Mouse (Mus musculus): ENCODE measurements around the gene Clca2.
"Not testable (repeated sequence)": the region's sequence is repeated elsewhere in the genome, so short reads cannot be mapped to it uniquely, and the experiment has no call there.

Clca2 gene

DNA sequence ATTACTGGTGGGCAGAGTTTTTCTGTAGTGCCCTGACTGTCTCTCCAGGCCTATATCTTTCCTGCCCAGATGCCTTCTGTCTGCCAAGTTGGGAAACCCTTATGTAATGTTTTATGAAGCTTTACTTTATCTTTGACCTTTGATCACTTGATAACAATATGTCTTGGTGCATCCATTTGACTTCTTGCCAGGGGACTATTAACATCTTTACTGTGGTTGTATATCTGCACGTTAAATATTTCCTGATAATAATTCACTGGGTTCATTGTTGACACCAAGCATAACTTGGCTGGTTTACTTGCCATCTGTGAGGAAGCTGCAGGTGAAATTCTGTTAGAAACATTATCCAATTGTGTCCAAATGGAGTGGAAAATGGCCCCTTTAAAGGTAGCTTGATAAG lies 16.2 kb downstream of the Clca2 start:
- DNase-seq = no peak

DNA sequence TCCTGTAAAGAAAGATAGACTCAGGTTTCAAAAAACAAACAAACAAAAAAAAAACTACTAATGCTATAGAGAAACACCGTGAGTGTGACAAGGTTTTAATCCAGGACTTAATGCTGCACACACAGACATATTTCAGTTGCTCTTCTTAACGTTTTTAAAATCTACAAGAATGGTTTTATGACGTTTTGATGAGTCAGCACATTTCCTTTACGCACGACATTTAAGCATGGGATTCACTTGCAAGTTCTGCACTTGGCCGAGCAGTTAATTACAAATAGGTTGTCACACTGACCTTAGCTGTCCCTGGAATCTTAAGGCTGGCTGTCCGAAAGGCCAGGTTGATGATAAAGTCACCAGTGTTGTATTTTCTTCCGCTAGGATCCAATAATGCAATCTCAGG lies 18.3 kb downstream of the Clca2 start:
- no peak for DNase-seq

DNA sequence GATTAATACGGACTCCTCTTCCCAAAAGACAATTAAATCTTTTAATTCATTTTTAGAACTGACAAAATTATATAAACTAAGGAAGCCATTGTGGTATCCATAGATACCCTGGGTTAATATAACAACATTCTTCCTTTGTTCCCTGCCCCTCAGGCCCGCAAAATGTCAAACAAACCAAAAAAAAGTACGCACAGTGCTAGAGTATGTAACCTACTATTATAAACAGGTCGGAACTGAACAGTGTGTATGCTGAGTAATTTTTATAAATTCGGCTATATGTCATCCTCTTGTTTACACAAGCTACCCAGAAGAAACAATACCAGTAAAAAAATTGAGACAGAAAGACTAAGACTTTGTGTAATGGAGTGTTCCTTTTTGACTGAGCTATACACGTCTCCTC lies 20.8 kb downstream of the Clca2 start:
- no peak for DNase-seq

DNA sequence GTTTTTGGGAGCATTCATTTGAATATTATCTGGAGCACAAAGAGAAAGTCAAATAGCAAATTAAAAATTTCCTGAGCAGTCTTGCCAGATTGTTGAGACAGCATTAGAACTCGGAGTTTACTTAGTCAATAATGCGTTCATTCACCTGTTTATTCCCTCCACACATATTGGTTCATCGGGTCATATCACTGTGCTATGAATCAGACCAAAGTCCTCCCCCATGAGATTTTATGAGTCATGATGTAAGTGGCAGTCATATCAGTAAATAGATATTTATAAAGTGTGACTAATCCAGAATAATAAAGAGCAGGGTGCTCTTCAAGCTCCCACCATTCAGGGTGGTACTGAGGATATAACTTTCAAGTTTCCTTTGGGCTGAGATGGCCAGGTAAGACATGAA lies 26.9 kb downstream of the Clca2 start:
- DNase-seq = no peak

DNA sequence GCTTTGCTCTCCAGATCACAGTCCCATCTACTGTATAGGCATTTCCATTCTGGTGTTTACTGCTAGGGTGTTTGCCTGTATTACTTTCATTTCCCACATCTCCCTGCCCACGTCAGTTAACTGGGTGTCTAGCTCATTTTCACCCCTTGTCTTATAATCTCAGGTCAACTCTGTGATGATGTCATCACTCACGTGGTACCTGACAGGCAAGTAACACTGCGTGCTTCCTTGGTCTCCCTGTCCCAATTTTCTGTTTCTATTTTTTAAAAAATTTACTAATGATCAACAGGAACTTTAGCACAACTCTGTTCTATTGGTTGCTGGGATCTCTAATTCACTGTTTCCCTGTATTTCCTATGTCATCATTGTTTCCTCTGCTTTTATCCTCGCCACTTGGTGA lies 30.3 kb downstream of the Clca2 start:
- no peak for DNase-seq

DNA sequence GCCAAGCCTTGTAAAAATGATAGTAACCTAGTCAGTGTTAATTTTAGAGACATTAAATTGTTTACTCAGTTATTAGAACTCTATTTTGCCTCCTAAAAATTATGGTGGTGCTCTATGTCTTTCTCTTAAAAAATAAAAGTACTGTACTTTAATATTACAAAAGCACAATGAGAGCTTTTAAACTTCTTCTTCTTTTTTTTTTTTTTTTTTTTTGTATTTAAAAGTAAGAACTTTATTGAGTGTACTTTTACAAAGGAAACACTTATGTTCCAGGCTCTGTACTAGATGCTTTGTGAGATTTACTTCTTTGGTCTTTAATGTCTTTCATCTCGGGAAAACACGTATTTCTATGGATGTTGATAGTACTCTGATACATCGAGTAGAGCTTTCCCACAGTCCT lies 44.1 kb downstream of the Clca2 start:
- DNase-seq = not testable (repeated sequence)

DNA sequence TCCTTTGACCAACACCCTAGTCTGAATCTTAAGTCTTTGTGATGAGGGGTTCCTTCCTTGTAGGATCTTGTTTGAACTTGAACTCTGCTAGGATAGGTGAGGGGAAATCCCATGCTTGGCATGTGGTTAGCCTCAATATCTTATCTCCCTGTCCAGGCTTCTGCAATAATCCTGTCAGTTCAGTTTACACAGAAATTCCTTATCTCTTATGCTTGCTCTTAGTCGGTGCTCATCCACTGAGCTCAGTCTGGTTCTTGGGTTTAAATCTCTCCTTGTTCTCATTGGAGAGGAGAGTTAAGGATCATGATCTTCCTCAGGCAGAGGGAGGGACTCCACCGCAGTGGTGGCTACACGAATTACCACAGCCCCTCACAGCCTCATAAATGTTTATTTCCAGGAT lies 49.4 kb downstream of the Clca2 start:
- DNase-seq = no peak

DNA sequence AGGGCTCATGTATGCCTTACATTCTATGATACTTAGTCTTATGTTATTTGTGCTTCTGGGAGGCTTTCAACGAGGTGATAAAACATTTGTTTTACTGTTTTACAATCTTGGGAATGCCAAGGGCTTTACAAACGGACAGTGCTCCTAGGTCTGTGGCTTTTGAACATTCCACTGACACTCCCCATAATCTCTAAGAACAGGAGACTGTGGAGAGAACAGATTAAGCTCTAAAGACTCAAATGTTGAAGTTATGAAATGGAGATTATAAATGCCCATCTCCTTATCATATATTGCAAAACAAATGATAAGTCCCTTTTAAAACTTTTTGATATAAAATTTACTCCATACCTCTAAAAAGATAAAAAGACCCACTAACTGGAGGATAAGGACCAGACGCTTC lies 60.4 kb downstream of the Clca2 start:
- no peak for DNase-seq

DNA sequence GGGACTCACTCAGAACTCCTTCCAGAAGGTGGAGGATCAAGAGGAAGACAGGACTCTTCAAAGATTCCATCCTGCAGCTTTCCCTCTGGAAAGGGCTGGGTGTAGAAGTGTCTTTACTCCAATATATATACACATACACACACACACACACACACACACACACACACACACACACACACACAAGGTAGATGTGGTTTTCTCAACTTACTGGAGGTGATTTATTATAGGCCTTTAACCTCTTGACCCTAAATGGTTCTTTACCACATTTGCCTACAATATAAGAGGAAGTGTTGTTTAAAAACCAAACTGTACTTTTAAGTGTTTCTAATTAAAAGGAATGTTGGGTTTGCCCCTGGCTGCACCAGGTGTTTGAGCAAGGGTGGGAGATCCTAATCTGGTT lies 66.6 kb downstream of the Clca2 start, which contains the start of gene Clca1:
Gene Clca1, minus strand, starts transcription at position 101 of the 400 bp plus-strand sequence.
- DNase-seq = no peak

DNA sequence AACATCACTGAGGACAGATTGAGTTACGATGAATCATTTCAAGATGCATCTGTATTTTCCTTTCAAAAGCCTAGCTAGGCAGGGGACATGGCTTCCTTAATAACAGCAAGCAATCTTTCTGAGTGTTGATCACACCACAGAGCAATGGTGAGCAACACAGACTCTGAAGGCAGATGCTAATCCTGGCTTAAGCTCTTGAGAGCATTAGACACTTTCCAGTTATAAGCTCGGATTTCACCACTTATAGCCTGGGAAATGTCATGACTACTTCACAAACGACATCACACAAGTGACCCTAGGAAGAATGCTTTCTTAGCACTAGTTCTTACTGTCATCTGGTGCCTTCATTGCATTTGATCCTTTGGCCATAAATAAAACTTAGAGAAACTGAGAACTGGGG lies 71.2 kb downstream of the Clca2 start:
- no peak for DNase-seq

DNA sequence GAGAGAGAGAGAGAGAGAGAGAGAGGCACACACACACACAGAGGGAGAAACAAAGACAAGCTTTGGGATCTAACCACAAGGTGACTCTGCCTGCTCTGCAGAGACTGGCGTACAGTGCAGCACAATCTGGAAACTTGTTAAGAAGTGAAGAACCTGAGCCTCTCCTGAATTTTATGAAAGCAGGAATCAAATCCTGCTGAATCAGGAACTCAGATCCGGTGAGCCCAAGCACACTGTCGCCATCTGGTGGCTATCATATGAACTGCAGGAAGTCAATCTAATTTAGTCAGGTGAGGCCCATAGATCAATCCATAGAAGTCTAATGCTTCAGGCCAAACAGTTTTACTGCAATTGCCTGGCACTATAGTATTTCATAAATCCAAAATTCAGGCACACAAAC lies 72.5 kb downstream of the Clca2 start:
- DNase-seq = peak; percentile 33

Data from liver (tissue).